Mouse (Mus musculus) C2C12 (cell line): Measurements from ENCODE around the gene Immp2l. TPM values are rescaled to one million over a fixed set of nuclear protein-coding genes. Genes with fewer than 3 reads are reported as not detected.
A peak's percentile ranks its signal among the peaks of the same experiment; 100 is the strongest.

Source experiments
- H3K27me3 ChIP-seq: one replicate; pipeline ENCODE4 v1.6.1; 2011; ENCODE audit not compliant: control insufficient read depth, insufficient read depth, insufficient read length
- H3K36me3 ChIP-seq: one replicate; pipeline ENCODE4 v1.6.1; 2011; ENCODE audit not compliant: control insufficient read depth, insufficient read depth
- H3K4me3 ChIP-seq: one replicate; pipeline ENCODE4 v1.5.1; 2011; ENCODE audit warnings: mild to moderate bottlenecking, control low read depth; ENCODE audit not compliant: poor library complexity, insufficient read depth, severe bottlenecking
- H3K79me2 ChIP-seq: one replicate; pipeline ENCODE4 v1.6.1; 2011; ENCODE audit not compliant: control insufficient read depth, insufficient read depth
- H3K79me3 ChIP-seq: one replicate; pipeline ENCODE4 v1.6.1; 2011; ENCODE audit warnings: low read depth, control low read depth
- H3ac ChIP-seq: one replicate; pipeline ENCODE3; 2011; ENCODE audit warnings: low read depth; ENCODE audit not compliant: control insufficient read depth, insufficient read length
- CEBPB ChIP-seq: IDR thresholded peaks from one replicate; pipeline ENCODE4 v1.6.1; 2011; ENCODE audit warnings: low read depth, mild to moderate bottlenecking, control low read depth, moderate library complexity
- CTCF ChIP-seq: IDR thresholded peaks from one replicate; pipeline ENCODE4 v1.5.1; 2011; ENCODE audit not compliant: control insufficient read depth, insufficient read depth, insufficient read length
- FOSL1 ChIP-seq: IDR thresholded peaks from one replicate; pipeline ENCODE4 v1.8.0; 2011; ENCODE audit warnings: mild to moderate bottlenecking, low read length; ENCODE audit not compliant: poor library complexity, insufficient read depth, severe bottlenecking
- MAX ChIP-seq: IDR thresholded peaks from one replicate; pipeline ENCODE4 v1.6.1; 2011; ENCODE audit warnings: mild to moderate bottlenecking, control low read depth
- MYOD1 ChIP-seq: IDR thresholded peaks from one replicate; pipeline ENCODE4 v1.6.1; 2011; ENCODE audit warnings: low read depth; ENCODE audit not compliant: control insufficient read depth, insufficient read length
- MYOG ChIP-seq: IDR thresholded peaks from one replicate; pipeline ENCODE4 v1.6.1; 2011; ENCODE audit not compliant: control insufficient read depth, insufficient read length; ENCODE audit errors: extremely low read depth
- USF1 ChIP-seq: IDR thresholded peaks from one replicate; pipeline ENCODE4 v1.6.1; 2011; ENCODE audit warnings: low read depth, mild to moderate bottlenecking, control low read depth, moderate library complexity
- polyA plus RNA-seq: library from polyadenylated mRNA; unstranded; fragments of >200 nt; fragmentation: generic; extraction: Trizol; gene quantifications from one replicate; pipeline ENCODE4 v1.2.1, GENCODE M21; 2012; ENCODE audit warnings: missing spikeins

The Immp2l gene
- polyA plus RNA-seq, 1 experiment, result 6.2 TPM

DNA sequence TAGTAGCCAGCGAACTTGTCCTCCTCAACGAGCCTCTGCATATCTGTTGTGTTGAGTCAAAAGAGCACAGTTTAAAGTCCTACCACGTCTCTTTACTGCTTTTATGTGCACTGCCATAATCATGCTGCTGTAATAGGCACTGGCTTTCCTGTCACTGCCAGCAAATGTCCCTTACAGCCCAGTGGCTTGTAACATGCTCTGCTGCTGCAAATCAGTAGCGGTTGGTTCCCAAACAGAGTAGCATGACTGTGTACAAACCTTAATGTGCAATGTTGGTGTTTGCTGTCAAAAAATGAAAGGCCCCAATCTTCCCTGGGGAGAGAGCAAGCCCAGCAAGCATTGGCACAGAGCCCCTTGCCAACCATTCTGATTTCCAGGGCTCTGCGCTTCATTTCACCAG lies 918.0 kb downstream of the Immp2l start:
- no peaks in the 10 kb centered on the region for H3K36me3 ChIP-seq

GRCm38 (mm10) chr12:41944079-41944672 lies 920.3 kb downstream of the Immp2l start:
- Histone ChIP-seq H3K79me2 (no peaks in the 10 kb centered on the region), H3K79me3 (no peaks in the 10 kb centered on the region), H3K4me3 (no peak overlapping the region), H3K36me3 (no peaks in the 10 kb centered on the region), H3K27me3 (no peaks in the 10 kb centered on the region), H3ac (no peak overlapping the region)
- no peak for TF ChIP-seq MAX
- TF ChIP-seq FOSL1, result no peak
- TF ChIP-seq MYOG, result no peak
- no peak for TF ChIP-seq USF1
- TF ChIP-seq MYOD1, result no peak
- TF ChIP-seq CTCF, result no peak
- no peak for TF ChIP-seq CEBPB

More for the DNA sequence above, 918.0 kb downstream of the Immp2l start:
- Histone ChIP-seq H3K79me3 (no peaks in the 10 kb centered on the region), H3K79me2 (no peaks in the 10 kb centered on the region), H3K27me3 (no peaks in the 10 kb centered on the region), H3K4me3 (no peak overlapping the region), H3ac (no peak overlapping the region)
- TF ChIP-seq MYOG (no peak), CEBPB (no peak), USF1 (no peak), FOSL1 (no peak), CTCF (no peak), MAX (no peak), MYOD1 (no peak)

DNA sequence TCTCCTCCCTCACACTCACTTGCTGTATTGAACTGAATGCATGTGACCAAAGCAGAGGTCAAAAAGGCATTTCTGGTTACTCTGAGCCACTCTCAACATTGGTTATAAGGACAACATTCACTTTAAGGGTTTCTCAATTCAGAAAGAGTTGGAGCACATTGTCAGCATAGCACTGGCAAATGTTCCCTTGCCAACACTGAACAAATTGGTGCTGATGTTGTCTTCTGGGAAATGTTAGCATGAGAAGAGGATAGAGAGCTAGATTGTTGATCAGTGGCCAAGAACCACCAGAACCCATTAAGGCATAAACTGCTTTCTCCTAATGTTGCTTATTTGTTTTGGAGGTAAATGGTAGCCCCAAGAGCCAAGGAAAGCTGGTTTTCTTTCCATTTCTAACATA lies 922.6 kb downstream of the Immp2l start:
- H3K79me2 ChIP-seq, result no peaks in the 10 kb centered on the region
- H3K27me3 ChIP-seq, result no peaks in the 10 kb centered on the region
- no peak overlapping the region for H3ac ChIP-seq
- no peak for TF ChIP-seq MYOD1
- H3K79me3 ChIP-seq, result no peaks in the 10 kb centered on the region
- no peaks in the 10 kb centered on the region for H3K36me3 ChIP-seq
- no peak overlapping the region for H3K4me3 ChIP-seq

DNA sequence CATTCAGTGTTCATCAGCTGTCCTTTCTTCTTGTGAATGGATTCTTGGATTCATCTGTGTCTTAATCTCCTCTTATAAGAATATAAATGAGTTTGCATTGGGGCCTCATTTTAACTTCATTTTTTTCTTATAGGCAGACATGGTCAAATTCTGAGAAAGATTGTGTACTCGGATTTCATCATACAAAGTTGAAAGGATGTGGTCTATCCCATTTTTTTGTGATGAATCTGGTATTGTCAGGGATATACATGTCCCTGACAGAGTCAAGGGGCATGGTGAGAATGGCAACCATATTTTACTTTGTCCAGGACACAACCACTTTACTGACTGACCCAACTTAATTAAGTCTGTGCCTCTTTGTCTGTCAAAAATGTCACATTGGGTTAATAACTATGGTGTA lies 925.5 kb downstream of the Immp2l start:
- Histone ChIP-seq H3K27me3 (no peaks in the 10 kb centered on the region), H3ac (no peak overlapping the region), H3K36me3 (no peaks in the 10 kb centered on the region), H3K79me3 (no peaks in the 10 kb centered on the region), H3K79me2 (no peaks in the 10 kb centered on the region), H3K4me3 (no peak overlapping the region)
- TF ChIP-seq MAX (no peak), CEBPB (peak; percentile 76), CTCF (no peak)

GRCm38 (mm10) chr12:41949841-41950241 lies 926.0 kb downstream of the Immp2l start:
- TF ChIP-seq CEBPB, result peak; percentile 80
- TF ChIP-seq CTCF, result no peak
- TF ChIP-seq FOSL1, result peak; percentile 95
- TF ChIP-seq MYOG, result no peak
- Histone ChIP-seq H3K79me3 (no peaks in the 10 kb centered on the region), H3ac (no peak overlapping the region), H3K36me3 (no peaks in the 10 kb centered on the region), H3K79me2 (no peaks in the 10 kb centered on the region), H3K4me3 (no peak overlapping the region), H3K27me3 (no peaks in the 10 kb centered on the region)

DNA sequence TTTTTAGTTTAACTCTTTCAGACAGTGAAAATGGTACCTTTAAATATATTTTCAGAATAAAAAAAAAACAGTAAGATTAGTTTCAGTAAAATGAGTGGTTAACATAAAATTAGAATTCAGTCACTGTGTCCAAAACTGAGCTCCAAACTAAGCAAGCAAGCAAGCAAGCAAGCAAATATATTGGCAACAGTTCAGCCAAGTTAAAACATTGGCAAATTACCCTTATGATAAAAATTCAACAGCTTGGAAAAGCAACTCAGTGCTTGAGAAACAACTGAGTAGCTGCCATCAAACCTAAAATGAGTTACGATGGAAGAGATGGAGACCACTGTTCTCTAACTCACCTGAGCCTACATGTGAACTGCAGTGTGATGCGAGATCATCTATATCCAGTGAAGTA lies 926.8 kb downstream of the Immp2l start:
- TF ChIP-seq MYOD1 (no peak), CTCF (no peak), USF1 (no peak), CEBPB (no peak), FOSL1 (no peak), MAX (no peak), MYOG (no peak)

More for the DNA sequence above, 926.8 kb downstream of the Immp2l start:
- H3K4me3 ChIP-seq, result no peak overlapping the region
- H3ac ChIP-seq, result no peak overlapping the region
- no peaks in the 10 kb centered on the region for H3K79me2 ChIP-seq
- no peaks in the 10 kb centered on the region for H3K27me3 ChIP-seq
- no peaks in the 10 kb centered on the region for H3K36me3 ChIP-seq
- no peaks in the 10 kb centered on the region for H3K79me3 ChIP-seq
